Mouse (Mus musculus): ENCODE results near the gene Fam213b.

The Fam213b gene

DNA sequence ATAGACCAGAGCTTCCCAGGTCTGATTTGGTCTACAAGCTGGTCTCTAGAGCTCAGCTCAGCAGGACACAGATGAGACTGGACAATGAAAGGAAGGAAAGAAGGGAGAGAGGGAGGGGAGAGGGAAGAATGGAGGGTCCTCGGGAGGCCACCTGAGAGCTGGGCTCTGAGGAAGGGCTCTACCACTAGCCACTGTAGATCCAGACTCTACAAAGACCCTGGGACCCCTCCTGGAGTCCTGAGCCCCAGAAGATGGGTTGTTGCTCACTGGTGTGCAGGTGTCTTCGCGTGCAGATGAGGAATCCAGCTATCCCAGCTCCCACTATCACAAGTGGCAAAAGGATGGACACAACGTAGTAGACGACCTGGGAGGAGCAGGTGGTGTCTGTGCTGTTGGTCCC, 24.0 kb upstream of the Fam213b start:
- in situ Hi-C loops (cut with MboI), result no loop called here

GRCm38 (mm10) chr4:154922291-154922690, 23.4 kb upstream of the Fam213b start:
- in situ Hi-C loops (cut with MboI), result no loop called here

DNA sequence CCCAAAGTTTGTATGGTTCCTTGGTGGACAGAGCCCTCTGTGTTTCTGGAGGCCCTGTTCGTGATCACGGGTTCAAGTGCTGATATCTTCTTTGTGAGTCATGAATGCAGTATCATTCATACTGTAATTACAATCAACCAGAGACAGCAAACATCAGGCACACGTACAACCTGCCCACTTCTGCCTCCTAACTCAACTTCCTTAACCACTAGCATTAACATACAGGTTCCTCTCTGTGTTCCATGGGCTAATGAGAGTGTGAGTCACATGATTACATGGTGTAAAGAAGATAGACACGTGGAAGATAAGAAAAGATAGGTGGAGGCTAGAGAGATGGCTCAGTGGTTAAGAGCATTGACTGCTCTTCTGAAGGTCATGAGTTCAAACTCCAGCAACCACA, 17.7 kb upstream of the Fam213b start:
- in situ Hi-C loops (cut with MboI), result no loop called here

GRCm38 (mm10) chr4:154915286-154915685, 16.4 kb upstream of the Fam213b start:
- in situ Hi-C loops (cut with MboI), result no loop called here

DNA sequence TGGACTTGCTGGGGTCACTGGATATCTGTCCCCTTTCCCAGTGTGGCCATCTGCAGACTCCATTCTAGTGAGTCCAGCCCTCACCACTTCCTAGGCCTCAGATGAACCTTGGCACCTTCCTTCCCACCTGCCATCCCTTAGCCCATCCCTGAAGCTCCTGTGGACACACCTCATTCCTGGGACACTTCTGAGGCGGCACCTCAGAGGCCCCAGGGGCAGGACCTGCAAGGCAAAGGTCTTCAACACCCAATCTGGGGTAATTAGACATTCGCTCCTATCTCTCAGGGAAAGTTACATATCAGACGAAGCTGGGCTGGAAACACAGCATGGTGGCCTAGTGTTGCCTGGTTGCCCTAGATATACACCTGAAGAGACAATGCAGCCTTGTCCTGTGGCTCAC, 15.8 kb upstream of the Fam213b start:
- in situ Hi-C loops (cut with MboI), result no loop called here

DNA sequence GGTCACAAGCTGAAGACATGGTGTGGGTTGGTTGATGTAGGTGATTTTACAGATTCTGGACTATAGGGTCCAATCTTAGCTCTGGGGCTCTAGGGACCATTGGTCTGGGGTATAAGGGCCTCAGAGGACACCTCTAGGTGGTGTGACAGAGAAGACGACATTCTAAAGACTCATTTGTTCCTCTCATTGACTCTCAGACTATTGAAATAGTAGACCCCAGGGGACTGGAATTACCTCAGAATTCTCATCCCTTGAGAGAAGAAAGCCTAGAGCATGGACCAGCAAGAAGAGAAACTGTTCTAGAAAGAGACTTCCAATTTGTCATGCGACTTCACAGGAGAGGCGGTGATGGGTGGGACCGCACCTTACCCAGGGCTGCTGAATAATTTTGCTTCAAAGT, 15.3 kb upstream of the Fam213b start:
- in situ Hi-C loops (cut with MboI), result no loop called here

DNA sequence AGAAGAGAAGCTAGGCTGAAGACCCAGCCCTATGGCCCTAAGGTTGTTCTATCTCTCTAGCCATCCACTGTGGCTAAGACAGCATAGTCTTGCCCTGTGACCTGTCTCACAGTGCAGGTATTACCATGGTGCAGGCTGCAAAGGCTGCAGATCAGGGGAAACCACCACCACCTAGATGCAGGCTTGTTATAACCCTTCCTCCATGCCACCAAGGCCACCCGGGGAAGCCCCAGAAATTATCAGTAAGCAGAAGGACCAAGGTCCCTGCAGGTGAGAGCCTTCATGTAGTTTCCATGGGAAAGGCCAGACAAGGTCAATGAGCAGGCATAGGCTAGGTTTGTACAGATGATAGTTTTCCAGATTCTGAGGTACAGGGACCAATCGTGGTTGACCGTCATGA, 14.9 kb upstream of the Fam213b start:
- in situ Hi-C loops (cut with MboI), result no loop called here

DNA sequence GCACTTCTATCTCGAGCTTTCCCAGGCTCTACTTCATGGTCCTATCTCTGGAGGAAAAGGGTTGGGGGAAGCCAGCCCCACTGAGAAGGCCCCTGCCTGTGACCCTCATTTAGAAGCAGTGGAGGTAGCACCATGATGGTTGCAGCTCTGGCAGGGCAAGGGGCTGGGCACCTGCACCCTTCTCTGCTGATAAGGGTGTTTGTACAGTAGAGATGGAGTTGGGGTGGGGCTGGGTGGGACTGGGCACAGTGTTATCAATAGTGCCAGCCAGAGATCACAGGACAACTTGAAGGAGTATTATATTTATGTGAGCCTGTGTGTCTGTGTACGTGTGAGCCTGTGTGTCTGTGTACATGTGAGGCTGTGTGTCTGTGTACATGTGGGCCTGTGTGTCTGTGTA, 12.7 kb upstream of the Fam213b start:
- in situ Hi-C loops (cut with MboI), result no loop called here

- in situ Hi-C loops (cut with MboI), result no loop called here
Measured at GRCm38 (mm10) chr4:154910606-154911522, 11.9 kb upstream of the Fam213b start.

DNA sequence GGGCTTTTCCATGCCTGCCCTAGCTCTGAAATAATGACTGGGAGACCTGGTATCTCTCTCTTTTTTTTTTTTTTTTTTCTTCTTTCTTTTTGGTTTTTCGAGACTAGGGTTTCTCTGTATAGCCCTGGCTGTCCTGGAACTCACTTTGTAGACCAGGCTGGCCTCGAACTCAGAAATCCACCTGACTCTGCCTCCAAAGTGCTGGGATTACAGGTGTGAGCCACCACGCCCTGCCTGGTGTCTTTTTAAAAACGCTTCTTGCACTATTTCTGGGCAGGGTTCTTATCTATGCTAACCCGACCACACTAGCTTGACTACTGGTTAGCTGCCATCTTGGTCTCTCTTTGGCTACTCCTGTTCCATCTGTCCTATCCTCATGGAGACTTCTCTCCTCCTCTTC, 9.6 kb upstream of the Fam213b start:
- in situ Hi-C loops (cut with MboI), result no loop called here

GRCm38 (mm10) chr4:154907833-154908232, 8.9 kb upstream of the Fam213b start:
- in situ Hi-C loops (cut with MboI), result no loop called here

- in situ Hi-C loops (cut with MboI), result no loop called here
Measured at GRCm38 (mm10) chr4:154904185-154905071, 5.5 kb upstream of the Fam213b start.

DNA sequence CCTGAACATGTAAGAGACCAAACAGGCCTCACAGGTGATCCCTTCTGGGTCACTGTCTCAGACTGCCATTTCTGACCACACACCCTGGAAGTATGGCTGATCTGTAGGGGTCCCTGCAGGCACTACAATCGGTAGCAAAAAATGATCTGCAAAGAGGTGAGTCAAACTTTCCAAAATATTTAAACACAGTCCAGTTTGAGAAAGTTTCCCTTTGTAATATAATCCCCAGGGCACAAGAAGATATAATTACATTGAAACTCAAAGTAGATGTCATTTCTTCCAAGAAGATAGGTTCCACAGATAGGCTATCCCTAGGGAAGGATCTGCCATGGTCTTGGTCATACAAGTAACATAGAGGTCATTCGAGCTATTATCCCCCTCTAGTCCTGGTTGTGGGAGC, 3.4 kb upstream of the Fam213b start:
- in situ Hi-C loops (cut with MboI), result no loop called here

DNA sequence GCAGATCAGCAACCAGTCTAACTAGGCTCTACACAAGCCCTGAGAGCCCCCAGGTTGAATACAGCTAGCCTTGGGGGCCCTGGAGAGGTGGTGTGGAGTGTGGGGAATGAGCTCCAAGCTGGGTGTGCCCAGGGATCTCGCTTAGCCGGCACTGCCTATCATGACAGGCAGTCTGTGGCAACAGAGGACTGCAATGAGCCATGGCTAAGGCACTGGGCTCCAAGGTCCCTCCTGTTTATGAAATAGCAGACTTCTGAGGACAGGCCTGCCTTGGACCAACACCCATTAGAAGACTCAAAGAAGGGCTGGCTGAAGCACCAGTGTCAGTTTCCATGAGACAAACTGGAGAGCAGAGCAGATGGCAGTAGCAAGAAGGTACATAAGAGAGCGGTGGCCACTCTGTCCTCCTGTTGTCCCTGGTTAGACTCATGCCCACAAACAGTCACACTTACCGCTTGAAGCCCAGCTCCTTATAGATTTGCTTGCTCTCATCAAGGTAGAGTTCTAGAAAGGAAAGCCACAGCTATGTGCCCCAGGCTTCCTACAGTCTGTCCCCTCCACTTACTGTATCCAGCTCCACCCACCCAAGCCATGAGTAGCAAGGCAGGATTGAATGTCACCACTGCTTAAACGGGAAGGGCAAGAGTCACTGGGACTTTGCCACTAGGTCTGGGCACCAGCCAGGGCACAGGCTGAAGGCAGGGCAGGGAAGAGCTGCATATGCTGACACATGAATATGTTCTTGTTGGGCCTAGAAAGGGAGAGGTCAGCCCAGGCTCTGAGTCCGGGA, 1.1 kb downstream of the Fam213b start:
- in situ Hi-C loops (cut with MboI), result loop anchor here (25.0 kb wide), 1 partner anchor 339 kb away; the partner anchor contains the start of gene Faap20

DNA sequence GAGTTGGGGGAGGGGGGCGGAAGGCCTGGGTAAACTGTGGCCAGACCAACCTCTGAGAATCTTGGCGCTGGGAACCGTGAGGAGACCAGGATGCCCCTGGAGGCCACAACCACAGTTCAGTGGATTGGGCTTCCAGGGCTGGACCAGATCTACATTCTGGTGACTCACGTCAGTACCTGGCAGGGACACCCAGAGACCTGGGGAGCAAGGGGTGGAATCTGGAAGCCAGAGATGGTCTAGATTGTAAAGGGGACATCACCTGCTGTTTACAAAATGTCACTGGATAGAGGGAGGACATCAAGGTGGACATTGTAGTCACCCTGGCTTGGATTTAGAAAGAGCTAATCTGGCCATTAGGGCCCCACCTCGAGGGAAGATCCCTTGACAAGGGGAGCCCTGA, 3.4 kb downstream of the Fam213b start:
- in situ Hi-C loops (cut with MboI), result loop anchor here (25.0 kb wide), 1 partner anchor 342 kb away; the partner anchor contains the start of gene Faap20

- in situ Hi-C loops (cut with MboI), result loop anchor here (25.0 kb wide), 1 partner anchor 346 kb away; the partner anchor contains the start of gene Faap20
Measured at GRCm38 (mm10) chr4:154890887-154891286, 8.0 kb downstream of the Fam213b start.

DNA sequence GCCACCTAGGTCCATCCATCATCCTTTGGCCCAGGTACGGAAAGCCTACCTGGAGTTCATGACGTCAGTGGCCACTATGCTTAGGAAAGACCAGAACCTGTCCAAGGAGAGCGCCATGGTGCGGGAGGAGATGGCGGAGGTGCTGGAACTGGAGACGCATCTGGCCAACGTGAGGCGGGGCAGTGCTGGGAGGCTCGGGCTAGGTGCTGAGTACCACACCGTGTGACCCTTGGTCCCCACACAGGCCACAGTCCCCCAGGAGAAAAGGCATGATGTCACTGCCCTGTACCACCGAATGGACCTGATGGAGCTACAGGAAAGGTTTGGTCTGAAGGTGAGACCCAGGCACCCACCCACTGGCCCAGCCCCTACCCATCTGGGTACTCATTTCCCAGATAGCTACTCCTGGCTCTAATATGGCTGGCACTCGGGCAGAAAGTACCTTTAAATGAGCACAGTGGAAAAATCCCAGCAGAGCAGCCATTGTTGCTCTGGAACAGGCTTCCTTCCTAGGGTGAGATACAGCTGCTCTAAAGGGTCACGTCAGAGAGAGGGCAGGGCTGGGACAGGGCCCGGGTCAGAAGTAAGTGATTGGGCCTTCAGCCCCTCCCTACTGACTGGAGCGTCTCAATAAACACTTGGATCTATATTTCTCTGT, 11.2 kb downstream of the Fam213b start:
- in situ Hi-C loops (cut with MboI), result loop anchor here (5.0 to 25.0 kb wide), 2 partner anchors 180 to 350 kb away; partner anchors contain the start of genes Faap20 and Pex10

DNA sequence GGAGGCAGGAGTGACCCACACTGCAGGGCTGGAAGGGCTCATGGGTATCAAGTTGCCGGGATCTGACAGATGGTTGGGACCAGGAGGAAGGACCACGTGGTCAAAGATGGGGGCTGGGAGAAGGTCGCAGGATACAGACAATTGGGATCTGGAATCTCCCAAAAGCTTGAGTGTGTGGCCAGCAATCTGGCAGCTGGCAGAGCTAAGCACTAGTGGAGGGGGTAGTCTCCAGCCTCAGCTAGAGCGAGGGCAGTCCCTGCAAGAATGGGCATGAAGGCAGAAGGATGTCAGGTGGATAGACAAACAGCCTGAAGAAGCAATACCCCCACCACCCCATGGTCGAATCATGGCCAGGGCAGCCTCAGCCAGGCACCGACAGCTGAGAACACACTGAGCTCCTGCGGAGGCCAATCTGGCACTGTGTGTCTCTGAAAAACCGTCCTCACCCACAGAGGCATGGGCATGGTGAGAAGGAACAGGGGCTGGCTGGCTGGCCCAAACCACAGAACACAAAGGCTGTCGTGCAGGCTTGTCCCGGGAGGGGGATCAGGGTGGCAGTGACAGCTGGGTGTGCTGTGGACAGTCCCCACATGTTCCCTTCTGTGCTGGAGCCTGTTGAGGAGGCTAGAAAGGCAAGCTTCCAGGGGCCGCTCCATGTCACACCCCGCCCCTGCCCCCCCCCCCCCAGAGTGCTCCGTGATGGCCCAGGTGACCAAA, 11.9 kb downstream of the Fam213b start:
- in situ Hi-C loops (cut with MboI), result loop anchor here (5.0 to 25.0 kb wide), 2 partner anchors 180 to 350 kb away; partner anchors contain the start of genes Faap20 and Pex10

- in situ Hi-C loops (cut with MboI), result loop anchor here (5.0 to 25.0 kb wide), 2 partner anchors 182 to 352 kb away; partner anchors contain the start of genes Faap20 and Pex10
Measured at GRCm38 (mm10) chr4:154885416-154885815, 13.5 kb downstream of the Fam213b start.

DNA sequence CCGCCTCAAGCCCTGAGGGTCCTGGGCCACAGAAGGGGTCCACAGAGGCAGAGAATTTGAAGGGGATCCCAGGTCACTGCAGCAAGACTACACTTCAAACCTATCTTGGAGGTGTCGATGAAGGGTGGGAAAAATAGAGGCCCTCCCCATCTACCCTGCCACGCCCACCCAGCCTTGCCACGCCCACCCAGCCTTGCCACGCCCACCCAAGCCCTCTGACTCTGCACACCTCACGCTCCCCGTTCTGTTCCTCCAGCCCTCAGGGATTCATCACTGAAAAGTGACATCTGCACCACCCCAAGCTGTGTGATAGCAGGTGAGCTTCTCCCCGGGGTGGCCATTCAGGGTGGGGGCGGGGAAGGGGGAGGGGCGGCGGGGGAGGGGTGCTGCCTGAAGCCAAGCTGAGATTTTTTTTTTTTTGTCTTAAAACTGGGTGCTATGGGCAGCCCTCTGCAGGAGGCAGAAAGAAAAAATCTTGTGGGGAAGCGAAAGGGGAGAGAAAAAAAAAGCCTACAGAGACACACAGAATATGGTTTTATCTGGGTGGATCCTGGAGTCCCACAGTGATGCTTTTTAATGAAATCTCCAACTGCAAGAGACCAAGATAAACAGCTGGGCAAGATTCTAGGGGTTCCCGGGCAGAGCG, 16.8 kb downstream of the Fam213b start:
- in situ Hi-C loops (cut with MboI), result loop anchor here (25.0 kb wide), 1 partner anchor 355 kb away; the partner anchor contains the start of gene Faap20
